Mouse (Mus musculus): Measurements from ENCODE around the gene Nt5c2.

GRCm38 (mm10) chr19:46865381-46865780 lies 149.6 kb downstream of the Nt5c2 start:
- TF ChIP-seq CTCF (IDR thresholded peaks at IDR 0.05) (no peak), EP300 (IDR thresholded peaks at IDR 0.05) (no peak)

All from lung, postnatal 0 days (tissue).